Mouse (Mus musculus): ENCODE data around the gene Tuba3a. TPM values are rescaled to one million over a fixed set of nuclear protein-coding genes. Genes with fewer than 3 reads are reported as not detected.

The Tuba3a gene
- polyA plus RNA-seq (2014; fragmentation: Illumina TruSeq; extraction: RNeasy Lipid Tissue Mini Kit (QIAGEN cat#74804); ENCODE audit: low read depth, low replicate concordance): not detected

DNA sequence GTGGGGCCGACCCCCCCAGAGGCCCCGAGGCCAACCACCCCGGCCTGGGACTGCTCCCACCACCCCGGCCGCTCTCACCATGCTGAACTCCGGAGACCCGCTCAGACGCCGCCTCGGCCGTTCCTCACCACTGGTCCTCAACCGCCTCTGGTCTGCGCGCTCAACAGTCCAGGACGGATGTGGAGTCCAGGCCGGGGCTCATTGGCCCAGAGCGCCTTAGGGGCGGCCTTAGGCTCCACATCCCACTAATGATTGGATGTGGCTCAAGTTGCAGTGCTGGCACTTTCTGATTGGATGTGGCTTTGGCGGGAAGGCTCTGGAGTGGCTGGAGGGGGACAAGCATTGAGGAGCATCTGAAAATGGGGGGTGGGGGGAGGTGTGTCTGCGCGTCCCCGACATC, at the start of gene Tuba3a:
Tuba3a (minus strand) TSS at position 153 of the 400 bp plus-strand sequence.

DNA sequence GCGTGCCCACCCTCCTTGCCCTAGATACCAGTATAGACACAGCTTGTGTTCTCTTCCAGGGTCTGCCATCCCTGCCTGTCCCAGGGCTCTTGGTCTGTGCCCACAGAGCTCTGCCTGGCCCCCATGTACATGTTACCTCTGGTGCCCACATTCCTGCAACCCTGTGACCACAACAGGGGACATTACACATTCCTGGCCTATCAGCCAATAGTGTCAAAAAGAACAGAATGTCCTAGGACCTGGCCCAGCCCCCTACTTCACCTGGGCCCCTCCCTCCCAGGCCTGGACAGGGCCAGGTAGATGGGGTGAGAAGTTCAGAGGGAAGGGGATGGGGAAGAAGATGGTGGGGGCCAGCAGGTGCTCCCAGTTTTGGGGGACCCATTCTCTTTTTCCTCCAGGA, 34.5 kb upstream of the Tuba3a start, which contains the start of gene Scnn1a:
Scnn1a (plus strand) TSS at position 337 of the 400 bp plus-strand sequence.

GRCm38 (mm10) chr6:125313546-125314230, 27.8 kb upstream of the Tuba3a start, which contains the start of gene Ltbr:
TSS of gene Ltbr (minus strand) at chr6:125313885.

GRCm38 (mm10) chr6:125236782-125237181, 49.1 kb downstream of the Tuba3a start, which contains the start of gene Cd27:
TSS of gene Cd27 (minus strand) at chr6:125237010.

DNA sequence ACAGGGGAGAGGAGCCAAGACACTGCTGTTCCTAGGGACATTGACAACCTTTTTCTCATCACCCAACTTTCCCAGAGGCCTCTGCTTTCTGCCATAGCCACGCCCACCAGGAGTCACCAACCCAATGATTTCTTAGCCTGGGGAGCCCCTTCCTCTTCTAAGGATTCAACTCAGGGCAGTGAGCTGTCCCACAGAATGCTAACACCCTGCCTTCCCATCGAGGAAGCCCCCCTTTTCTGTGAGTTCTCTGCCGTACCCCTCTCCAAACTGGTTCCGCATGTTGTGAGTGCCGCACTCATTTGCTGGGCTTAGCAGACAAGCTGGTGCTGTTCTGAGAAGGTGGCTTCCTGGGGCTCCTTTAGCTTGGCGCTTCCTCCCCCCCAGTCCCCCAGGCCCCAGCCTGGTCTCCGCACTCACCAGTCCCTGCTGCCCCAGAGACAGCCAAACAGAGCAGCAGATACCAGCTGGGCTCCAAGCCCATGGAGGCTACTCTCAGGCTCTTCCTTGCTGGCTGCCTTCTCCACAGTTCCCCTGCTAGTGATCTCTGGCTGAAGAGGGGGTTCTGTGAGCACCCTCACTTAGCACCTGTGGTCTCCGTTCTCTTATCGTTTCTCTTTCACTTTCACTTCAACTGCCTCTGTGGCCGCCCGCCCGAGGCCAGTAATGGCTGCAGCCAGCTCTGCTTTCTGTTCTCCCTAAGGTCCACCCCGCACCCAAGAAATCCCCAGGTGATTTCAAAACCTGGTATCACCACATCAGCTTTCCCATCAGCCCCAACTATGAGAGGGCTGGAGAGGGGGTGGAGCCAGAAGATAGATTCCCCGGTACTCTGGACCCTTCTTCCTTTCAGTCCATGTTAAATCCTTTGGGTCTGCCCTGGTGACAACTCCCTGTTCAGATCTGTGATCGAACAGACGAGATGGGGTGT, 54.5 kb downstream of the Tuba3a start, which contains the start of gene Tapbpl:
Tapbpl (minus strand) TSS at position 744 of the 928 bp plus-strand sequence.

Other genes with a start within 250 kb of the Tuba3a start
- 18.3 TPM for gene Ing4, start 246.3 kb downstream of the Tuba3a start, polyA plus RNA-seq (2014; fragmentation: Illumina TruSeq; extraction: RNeasy Lipid Tissue Mini Kit (QIAGEN cat#74804); ENCODE audit: low read depth, low replicate concordance)
- gene Acrbp, start 236.4 kb downstream of the Tuba3a start, polyA plus RNA-seq (2014; fragmentation: Illumina TruSeq; extraction: RNeasy Lipid Tissue Mini Kit (QIAGEN cat#74804); ENCODE audit: low read depth, low replicate concordance): not detected
- gene Lpar5, start 218.1 kb downstream of the Tuba3a start, polyA plus RNA-seq (2014; fragmentation: Illumina TruSeq; extraction: RNeasy Lipid Tissue Mini Kit (QIAGEN cat#74804); ENCODE audit: low read depth, low replicate concordance): not detected
- gene Chd4, start 190.1 kb downstream of the Tuba3a start, polyA plus RNA-seq (2014; fragmentation: Illumina TruSeq; extraction: RNeasy Lipid Tissue Mini Kit (QIAGEN cat#74804); ENCODE audit: low read depth, low replicate concordance): 75.2 TPM
- 2.2 TPM for gene Nop2, start 154.1 kb downstream of the Tuba3a start, polyA plus RNA-seq (2014; fragmentation: Illumina TruSeq; extraction: RNeasy Lipid Tissue Mini Kit (QIAGEN cat#74804); ENCODE audit: low read depth, low replicate concordance)
- gene Iffo1, start 140.8 kb downstream of the Tuba3a start, polyA plus RNA-seq (2014; fragmentation: Illumina TruSeq; extraction: RNeasy Lipid Tissue Mini Kit (QIAGEN cat#74804); ENCODE audit: low read depth, low replicate concordance): 3.0 TPM
- 113 TPM for gene Gapdh, start 119.6 kb downstream of the Tuba3a start, polyA plus RNA-seq (2014; fragmentation: Illumina TruSeq; extraction: RNeasy Lipid Tissue Mini Kit (QIAGEN cat#74804); ENCODE audit: low read depth, low replicate concordance)
- gene Ncapd2, start 94.3 kb downstream of the Tuba3a start, polyA plus RNA-seq (2014; fragmentation: Illumina TruSeq; extraction: RNeasy Lipid Tissue Mini Kit (QIAGEN cat#74804); ENCODE audit: low read depth, low replicate concordance): 3.8 TPM
- 150 TPM for gene Mrpl51, start 94.2 kb downstream of the Tuba3a start, polyA plus RNA-seq (2014; fragmentation: Illumina TruSeq; extraction: RNeasy Lipid Tissue Mini Kit (QIAGEN cat#74804); ENCODE audit: low read depth, low replicate concordance)
- 26.8 TPM for gene Vamp1, start 70.5 kb downstream of the Tuba3a start, polyA plus RNA-seq (2014; fragmentation: Illumina TruSeq; extraction: RNeasy Lipid Tissue Mini Kit (QIAGEN cat#74804); ENCODE audit: low read depth, low replicate concordance)
- 2.8 TPM for gene Tapbpl, start 54.2 kb downstream of the Tuba3a start, polyA plus RNA-seq (2014; fragmentation: Illumina TruSeq; extraction: RNeasy Lipid Tissue Mini Kit (QIAGEN cat#74804); ENCODE audit: low read depth, low replicate concordance)
- gene Cd27, start 49.0 kb downstream of the Tuba3a start, polyA plus RNA-seq (2014; fragmentation: Illumina TruSeq; extraction: RNeasy Lipid Tissue Mini Kit (QIAGEN cat#74804); ENCODE audit: low read depth, low replicate concordance): not detected
- gene Ltbr, start 27.8 kb upstream of the Tuba3a start, polyA plus RNA-seq (2014; fragmentation: Illumina TruSeq; extraction: RNeasy Lipid Tissue Mini Kit (QIAGEN cat#74804); ENCODE audit: low read depth, low replicate concordance): 0.99 TPM
- 0.23 TPM for gene Scnn1a, start 34.6 kb upstream of the Tuba3a start, polyA plus RNA-seq (2014; fragmentation: Illumina TruSeq; extraction: RNeasy Lipid Tissue Mini Kit (QIAGEN cat#74804); ENCODE audit: low read depth, low replicate concordance)
- 18.2 TPM for gene Tnfrsf1a, start 63.3 kb upstream of the Tuba3a start, polyA plus RNA-seq (2014; fragmentation: Illumina TruSeq; extraction: RNeasy Lipid Tissue Mini Kit (QIAGEN cat#74804); ENCODE audit: low read depth, low replicate concordance)
- gene Plekhg6, start 94.8 kb upstream of the Tuba3a start, polyA plus RNA-seq (2014; fragmentation: Illumina TruSeq; extraction: RNeasy Lipid Tissue Mini Kit (QIAGEN cat#74804); ENCODE audit: low read depth, low replicate concordance): not detected
- 158 TPM for gene Cd9, start 208.7 kb upstream of the Tuba3a start, polyA plus RNA-seq (2014; fragmentation: Illumina TruSeq; extraction: RNeasy Lipid Tissue Mini Kit (QIAGEN cat#74804); ENCODE audit: low read depth, low replicate concordance)

Measured in adrenal gland, adult 10 weeks (tissue).